Mouse (Mus musculus) midbrain, embryonic 16.5 days (tissue): ENCODE measurements around the gene Xirp1. TPM values are rescaled to one million over a fixed set of nuclear protein-coding genes. Genes with fewer than 3 reads are reported as not detected.

Source experiments
- ATAC-seq: fragments of 200-750 bp; cut with Nextera tagmentation; 2 replicates; pipeline ENCODE4 v1.8.0; 2017; ENCODE audit warnings: moderate TSS enrichment
- H3K27ac ChIP-seq: fragments of 300-500 bp; sonication (generic); 2 replicates; pipeline ENCODE4 v1.5.1; 2014; ENCODE audit warnings: mild to moderate bottlenecking, low read length, mixed read lengths
- H3K27me3 ChIP-seq: fragments of 300-500 bp; sonication (generic); 2 replicates; pipeline ENCODE4 v1.6.1; 2014; ENCODE audit warnings: low read depth, low read length, mixed read lengths; ENCODE audit not compliant: control insufficient read depth, insufficient read depth
- H3K36me3 ChIP-seq: fragments of 300-500 bp; sonication (generic); 2 replicates; pipeline ENCODE4 v1.6.1; 2014; ENCODE audit warnings: mild to moderate bottlenecking, low read length, moderate library complexity, mixed read lengths; ENCODE audit not compliant: control insufficient read depth, insufficient read depth
- H3K4me1 ChIP-seq: fragments of 300-500 bp; sonication (generic); 2 replicates; pipeline ENCODE4 v1.6.1; 2014; ENCODE audit warnings: mild to moderate bottlenecking, low read length, mixed read lengths; ENCODE audit not compliant: control insufficient read depth, insufficient read depth
- H3K4me2 ChIP-seq: fragments of 300-500 bp; sonication (generic); 2 replicates; pipeline ENCODE4 v1.6.1; 2014; ENCODE audit warnings: mild to moderate bottlenecking, low read length, mixed read lengths
- H3K4me3 ChIP-seq: fragments of 300-500 bp; sonication (generic); 2 replicates; pipeline ENCODE4 v1.5.1; 2014; ENCODE audit warnings: low read depth, mild to moderate bottlenecking, low read length, moderate library complexity, mixed read lengths
- H3K9ac ChIP-seq: fragments of 300-500 bp; sonication (generic); 2 replicates; pipeline ENCODE4 v1.6.1; 2014; ENCODE audit warnings: low read depth, low read length, mixed read lengths
- H3K9me3 ChIP-seq: fragments of 300-500 bp; sonication (generic); replicated peaks from 2 replicates; pipeline ENCODE4 v1.6.1; 2014; ENCODE audit warnings: mild to moderate bottlenecking, low read length, mixed read lengths; ENCODE audit not compliant: control insufficient read depth, poor library complexity, severe bottlenecking
- WGBS: fragments of 180-500 bp; shearing (Covaris S2); extraction: QIAGEN DNeasy Blood & Tissue Kit; methylation state at CpG from one replicate; pipeline ENCODE4 v1.1.7; 2014; 5-methylcytosine and 5-hydroxymethylcytosine counted together
- polyA plus RNA-seq: library from polyadenylated mRNA; unstranded; fragments of >200 nt; fragmentation: Nextera tagmentation; extraction: Ambion mirVana; gene quantifications from 2 replicates; pipeline ENCODE4 v1.2.1, GENCODE M21; 2015

The Xirp1 gene
- polyA plus RNA-seq, 1 experiment from 2014 or later, result not detected

DNA sequence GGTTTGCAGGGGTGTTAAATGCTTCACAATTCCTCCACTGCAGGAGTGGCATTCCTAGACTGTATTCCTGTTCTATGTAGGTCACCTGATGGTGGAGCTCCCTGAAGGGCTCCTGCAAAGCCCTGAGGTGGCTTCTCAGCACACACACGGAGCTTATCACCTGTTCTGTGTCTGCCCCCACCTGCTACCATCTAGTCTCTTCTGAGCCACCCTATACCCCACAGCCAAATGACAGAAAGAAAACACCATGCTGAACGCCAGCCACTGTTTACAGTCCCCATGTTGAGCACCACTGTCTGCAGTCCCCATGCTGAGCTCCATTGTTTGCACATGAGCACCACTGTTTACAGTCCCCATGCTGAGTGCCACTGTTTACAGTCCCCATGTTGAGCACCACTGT is 43.6 kb downstream of the Xirp1 start:
- H3K9ac ChIP-seq, result no peak overlapping the region
- no peak overlapping the region for H3K27ac ChIP-seq
- H3K27me3 ChIP-seq, result peaks cover 14% of the 10 kb centered on the region
- ATAC-seq, result no peak
- H3K36me3 ChIP-seq, result no peaks in the 10 kb centered on the region
- H3K4me1 ChIP-seq, result peaks cover 25% of the 10 kb centered on the region
- WGBS, result 60% methylated on average over 2 of the region's 2 CpGs
- no peaks in the 10 kb centered on the region for H3K9me3 ChIP-seq
- no peak overlapping the region for H3K4me2 ChIP-seq
- no peak overlapping the region for H3K4me3 ChIP-seq

DNA sequence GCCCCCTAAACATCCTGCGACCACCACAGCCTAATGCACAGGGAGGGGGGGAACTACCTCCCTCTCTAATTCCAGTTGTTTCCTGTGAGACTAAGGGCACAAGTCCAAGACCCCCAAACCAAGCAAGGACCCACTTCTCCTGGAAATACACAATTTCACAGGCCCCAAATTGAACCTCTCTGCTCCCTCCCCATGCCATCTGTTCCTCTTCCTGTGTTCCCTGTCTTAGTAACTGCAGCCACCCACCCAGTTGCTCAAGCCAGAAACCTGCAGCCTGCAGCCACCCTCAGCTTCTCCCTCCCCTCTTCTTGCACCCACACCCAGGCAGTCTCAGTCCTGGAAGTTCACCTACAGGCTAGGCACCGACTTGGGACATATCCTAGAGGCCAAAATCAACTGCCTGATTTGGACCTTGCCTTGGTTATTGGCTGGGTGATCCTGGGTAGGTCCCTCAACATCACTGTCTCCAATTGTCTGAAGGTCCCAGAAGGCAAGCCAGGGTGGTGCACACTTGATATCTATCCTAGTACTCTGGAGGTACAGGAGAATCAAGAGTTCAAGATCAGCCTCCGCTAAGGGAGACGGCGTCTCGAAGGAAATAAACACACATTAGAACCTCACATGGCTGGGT is 44.5 kb downstream of the Xirp1 start:
- peaks cover 25% of the 10 kb centered on the region for H3K4me1 ChIP-seq
- no peak overlapping the region for H3K4me3 ChIP-seq
- H3K9me3 ChIP-seq, result no peaks in the 10 kb centered on the region
- WGBS, result 89% methylated on average over 6 of the region's 6 CpGs
- H3K36me3 ChIP-seq, result no peaks in the 10 kb centered on the region
- no peak overlapping the region for H3K9ac ChIP-seq
- H3K27ac ChIP-seq, result no peak overlapping the region
- ATAC-seq, result no peak
- H3K4me2 ChIP-seq, result no peak overlapping the region
- H3K27me3 ChIP-seq, result peaks cover 8% of the 10 kb centered on the region; the same call in 1 of the 2 replicates

DNA sequence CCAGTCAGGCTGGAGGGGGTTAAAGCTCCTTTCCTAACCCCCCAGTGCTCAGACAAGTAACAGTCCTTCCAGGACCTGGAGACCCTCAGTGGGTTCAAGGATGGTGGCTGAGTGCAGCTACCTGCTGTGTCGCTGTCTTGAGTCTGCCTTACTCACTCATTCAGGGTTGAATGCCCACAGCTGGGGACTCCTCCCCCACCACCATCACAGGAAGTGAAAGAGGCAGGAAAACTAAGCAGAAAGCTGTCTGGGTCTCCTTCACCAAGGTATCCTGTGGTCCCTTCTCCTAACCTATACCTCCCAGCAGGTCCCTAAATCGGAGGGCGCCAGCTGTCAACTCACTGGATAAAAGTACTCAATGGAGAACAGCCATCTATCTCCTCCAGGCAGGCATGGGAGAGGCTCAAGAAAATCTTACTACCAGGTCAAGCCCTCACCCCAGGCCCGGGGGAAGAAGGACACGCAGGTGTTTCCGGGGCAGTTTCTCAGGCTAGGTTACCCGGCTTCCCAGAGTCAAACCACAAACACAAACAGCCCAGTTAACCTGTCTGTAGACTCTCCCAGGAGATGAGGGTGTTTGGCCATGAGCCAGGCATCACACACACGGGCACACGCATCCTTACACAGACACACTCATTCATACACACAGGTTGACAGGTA is 45.1 kb downstream of the Xirp1 start:
- no peak for ATAC-seq
- Histone ChIP-seq H3K9me3 (no peaks in the 10 kb centered on the region), H3K9ac (no peak overlapping the region), H3K27ac (no peak overlapping the region), H3K27me3 (peaks cover 4% of the 10 kb centered on the region; the same call in 1 of the 2 replicates), H3K4me1 (peaks cover 25% of the 10 kb centered on the region), H3K4me2 (no peak overlapping the region), H3K4me3 (no peak overlapping the region), H3K36me3 (no peaks in the 10 kb centered on the region)
- WGBS, result 61% methylated on average over 9 of the region's 9 CpGs

DNA sequence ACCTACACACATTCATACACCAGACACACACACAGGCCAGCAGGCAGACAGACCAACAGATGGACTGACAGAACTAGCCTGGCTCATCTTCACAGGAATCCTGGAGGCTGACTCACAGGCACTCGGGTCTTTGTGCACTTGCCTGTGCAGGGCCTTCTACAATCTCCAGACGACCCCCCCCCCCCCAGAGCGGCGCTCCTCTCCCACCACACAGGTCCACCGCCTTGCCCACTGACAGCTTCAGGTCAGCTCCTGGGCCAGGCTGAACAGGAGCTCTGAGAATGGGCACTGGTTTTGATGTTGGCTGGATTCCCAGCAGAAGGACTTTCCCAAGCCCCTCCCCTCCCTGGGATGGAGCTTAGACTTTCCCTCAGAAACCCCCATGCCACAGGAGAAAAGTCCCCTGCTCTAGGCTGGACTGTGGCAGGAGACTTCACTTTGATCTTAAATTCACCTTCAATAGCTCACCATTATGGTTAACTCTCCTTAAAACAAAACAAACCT is 45.8 kb downstream of the Xirp1 start:
- ATAC-seq, result no peak
- H3K27me3 ChIP-seq, result no peaks in the 10 kb centered on the region
- no peak overlapping the region for H3K27ac ChIP-seq
- no peaks in the 10 kb centered on the region for H3K9me3 ChIP-seq
- H3K4me3 ChIP-seq, result no peak overlapping the region
- no peaks in the 10 kb centered on the region for H3K36me3 ChIP-seq
- WGBS, result 45% methylated on average over 5 of the region's 5 CpGs
- H3K9ac ChIP-seq, result no peak overlapping the region
- peaks cover 18% of the 10 kb centered on the region for H3K4me1 ChIP-seq
- H3K4me2 ChIP-seq, result no peak overlapping the region

DNA sequence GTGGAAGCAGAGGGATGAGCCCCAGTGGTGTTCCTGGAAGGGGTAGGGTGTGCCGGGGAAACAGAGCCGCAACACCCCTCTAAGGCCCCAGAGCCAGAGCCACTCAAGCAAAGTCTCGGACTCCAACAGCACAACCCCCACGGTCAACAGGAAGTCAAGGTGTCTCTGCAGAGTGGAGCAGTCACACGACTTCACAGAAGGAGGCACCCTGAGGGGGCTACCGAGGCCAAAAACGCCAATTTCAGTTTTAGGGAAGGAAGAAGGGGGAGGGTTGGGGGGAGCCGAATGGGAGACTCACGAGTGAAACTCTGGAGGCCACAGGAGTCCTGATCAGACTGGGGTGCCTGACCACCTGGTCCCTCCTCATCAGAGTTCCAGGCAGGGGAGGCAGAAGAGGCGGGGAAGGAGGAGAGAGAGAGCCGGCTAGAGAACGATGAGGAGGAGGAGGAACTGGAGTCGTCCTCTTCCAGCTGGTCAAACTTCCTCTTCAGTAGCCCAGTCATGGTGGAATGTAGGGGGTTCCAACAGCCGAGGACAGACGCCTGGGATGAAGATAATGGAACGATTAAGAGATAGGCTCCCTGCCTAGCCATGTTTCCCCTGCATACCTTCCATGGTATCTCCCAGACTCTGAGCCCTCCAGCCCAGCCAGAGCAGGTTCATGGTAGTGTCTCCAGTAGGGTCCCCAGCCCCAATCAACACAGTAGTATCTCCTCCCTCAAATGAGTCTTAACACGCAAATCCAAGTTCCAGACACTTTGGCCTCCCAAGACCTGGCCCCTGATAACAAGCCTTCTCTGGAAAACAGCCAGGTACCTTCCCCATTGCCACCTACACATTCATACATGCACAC is 46.5 kb downstream of the Xirp1 start:
- H3K9ac ChIP-seq, result no peak overlapping the region
- no peak overlapping the region for H3K4me2 ChIP-seq
- H3K9me3 ChIP-seq, result no peaks in the 10 kb centered on the region
- WGBS, result 65% methylated on average over 17 of the region's 17 CpGs
- no peak overlapping the region for H3K4me3 ChIP-seq
- no peaks in the 10 kb centered on the region for H3K27me3 ChIP-seq
- H3K36me3 ChIP-seq, result no peaks in the 10 kb centered on the region
- H3K4me1 ChIP-seq, result peaks cover 12% of the 10 kb centered on the region
- H3K27ac ChIP-seq, result no peak overlapping the region
- ATAC-seq, result no peak

DNA sequence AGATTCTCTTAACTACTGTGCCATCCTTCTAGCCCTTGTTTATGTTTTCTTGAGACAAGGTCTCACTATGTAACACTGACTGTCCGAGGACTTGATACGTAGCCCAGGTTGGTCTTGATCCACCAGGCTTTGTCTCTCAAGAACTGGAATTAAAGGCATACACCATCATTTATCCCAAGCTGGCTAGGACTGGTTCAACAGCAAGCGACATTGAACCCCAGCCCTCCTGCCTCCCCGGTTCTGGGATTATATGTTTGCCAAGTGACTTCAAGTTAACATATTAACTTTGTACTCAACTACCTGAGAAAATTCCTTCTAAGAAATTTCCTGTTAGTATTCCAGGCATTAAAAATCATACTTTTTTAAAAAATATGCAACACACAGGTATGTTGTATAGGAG is 48.1 kb downstream of the Xirp1 start:
- no peaks in the 10 kb centered on the region for H3K36me3 ChIP-seq

DNA sequence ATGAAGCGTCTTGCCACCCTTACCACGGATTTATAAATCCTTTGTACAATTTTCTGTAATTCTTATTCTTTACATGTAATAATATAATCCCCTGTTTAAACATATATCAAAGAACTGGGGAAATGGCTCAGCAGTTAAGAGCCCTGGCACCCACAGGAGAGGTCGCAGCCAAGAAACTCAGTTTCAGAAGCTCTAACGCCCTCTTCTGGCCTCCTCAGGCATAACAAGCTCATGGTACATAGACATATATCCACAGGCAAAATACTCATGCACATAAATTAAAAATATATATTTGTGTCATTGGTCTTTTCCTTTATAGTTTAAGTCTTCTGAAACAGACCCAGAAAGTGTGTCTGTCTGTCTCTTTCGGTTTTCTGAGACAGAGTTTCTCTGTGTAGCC is 48.8 kb downstream of the Xirp1 start:
- Histone ChIP-seq H3K36me3 (no peaks in the 10 kb centered on the region), H3K27me3 (no peaks in the 10 kb centered on the region), H3K4me1 (peaks cover 9% of the 10 kb centered on the region), H3K4me3 (no peak overlapping the region), H3K9me3 (no peaks in the 10 kb centered on the region), H3K4me2 (no peak overlapping the region), H3K27ac (no peak overlapping the region), H3K9ac (no peak overlapping the region)
- WGBS, result 88% methylated on average over 5 of the region's 5 CpGs
- no peak for ATAC-seq

More for the DNA sequence above, 48.1 kb downstream of the Xirp1 start:
- Histone ChIP-seq H3K27me3 (no peaks in the 10 kb centered on the region), H3K4me2 (no peak overlapping the region), H3K27ac (no peak overlapping the region), H3K9ac (no peak overlapping the region), H3K4me1 (peaks cover 9% of the 10 kb centered on the region), H3K9me3 (no peaks in the 10 kb centered on the region), H3K4me3 (no peak overlapping the region)
- no peak for ATAC-seq
- 96% methylated on average over 4 of the region's 4 CpGs for WGBS

DNA sequence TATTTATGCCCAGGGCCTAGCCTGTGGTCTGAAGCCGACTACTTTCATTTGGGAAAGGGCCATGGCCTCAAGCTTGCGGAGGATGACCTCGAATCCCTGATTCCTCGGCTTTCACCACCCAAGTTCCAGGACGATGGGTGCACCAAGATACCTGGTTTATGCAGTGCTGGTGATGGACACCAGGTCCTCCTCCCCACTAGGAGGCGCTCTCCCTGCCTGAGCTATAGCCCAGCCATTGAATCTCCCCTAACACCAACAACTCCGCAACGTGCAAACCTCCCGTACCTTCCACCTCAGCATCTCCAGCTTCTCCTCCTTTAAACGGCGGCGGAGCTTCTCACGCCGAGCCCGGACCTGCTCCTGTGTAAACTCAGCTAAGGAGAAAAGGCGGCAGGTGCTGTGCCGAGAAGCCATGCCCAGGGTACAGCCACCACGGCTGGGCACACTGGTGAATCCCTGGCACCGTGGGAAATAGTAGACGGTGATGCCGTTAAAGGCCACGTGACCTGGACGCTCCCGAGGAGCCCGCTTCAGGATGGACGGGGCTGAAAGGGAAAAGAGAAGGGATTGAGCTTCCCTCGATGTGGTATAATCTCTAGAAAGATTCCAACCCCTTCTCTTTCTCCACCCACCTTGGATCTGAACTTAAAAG is 49.4 kb downstream of the Xirp1 start:
- H3K36me3 ChIP-seq, result no peaks in the 10 kb centered on the region
- no peak overlapping the region for H3K4me3 ChIP-seq
- no peaks in the 10 kb centered on the region for H3K9me3 ChIP-seq
- peaks cover 9% of the 10 kb centered on the region for H3K4me1 ChIP-seq
- 92% methylated on average over 27 of the region's 27 CpGs for WGBS
- no peaks in the 10 kb centered on the region for H3K27me3 ChIP-seq
- H3K9ac ChIP-seq, result no peak overlapping the region
- H3K27ac ChIP-seq, result no peak overlapping the region
- no peak overlapping the region for H3K4me2 ChIP-seq
- no peak for ATAC-seq
